Mouse (Mus musculus): ENCODE measurements around the gene Crabp1. TPM values are rescaled to one million over a fixed set of nuclear protein-coding genes. Genes with fewer than 3 reads are reported as not detected.

Gene Crabp1
- polyA plus RNA-seq, 1 experiment from 2014 or later = 45.9 TPM

GRCm38 (mm10) chr9:54782504-54782903 is 18.0 kb downstream of the Crabp1 start:
- ATAC-seq (ENCODE audit: insufficient read depth, low FRiP score, low read depth) = no peak

GRCm38 (mm10) chr9:54784003-54784402 is 19.5 kb downstream of the Crabp1 start:
- H3K27ac ChIP-seq = no peak overlapping the region
- H3K4me2 ChIP-seq = no peak overlapping the region

More at GRCm38 (mm10) chr9:54782504-54782903, 18.0 kb downstream of the Crabp1 start:
- Histone ChIP-seq H3K4me1 (peaks cover 21% of the 10 kb centered on the region), H3K4me2 (no peak overlapping the region), H3K9ac (no peak overlapping the region), H3K36me3 (no peaks in the 10 kb centered on the region), H3K27ac (peak overlapping the region; percentile 40; the same call in 1 of the 2 replicates), H3K4me3 (replicated peaks) (no peak overlapping the region), H3K9me3 (no peaks in the 10 kb centered on the region), H3K27me3 (replicated peaks) (no peaks in the 10 kb centered on the region; the same call in 1 of the 2 replicates)
- WGBS = 46% methylated on average over 15 of the region's 15 CpGs

GRCm38 (mm10) chr9:54785215-54785614 is 20.7 kb downstream of the Crabp1 start:
- H3K36me3 ChIP-seq = no peaks in the 10 kb centered on the region
- WGBS = 63% methylated on average over 3 of the region's 3 CpGs
- ATAC-seq (ENCODE audit: insufficient read depth, low FRiP score, low read depth) = no peak

More at GRCm38 (mm10) chr9:54784003-54784402, 19.5 kb downstream of the Crabp1 start:
- Histone ChIP-seq H3K4me1 (peaks cover 26% of the 10 kb centered on the region), H3K27me3 (replicated peaks) (no peaks in the 10 kb centered on the region; the same call in 1 of the 2 replicates), H3K4me3 (replicated peaks) (no peak overlapping the region), H3K9me3 (no peaks in the 10 kb centered on the region), H3K36me3 (no peaks in the 10 kb centered on the region), H3K9ac (no peak overlapping the region)
- ATAC-seq (ENCODE audit: insufficient read depth, low FRiP score, low read depth) = peak; percentile 59; the same call in 1 of the 2 replicates
- 40% methylated on average over 3 of the region's 3 CpGs for WGBS

GRCm38 (mm10) chr9:54786083-54786482 is 21.5 kb downstream of the Crabp1 start:
- peaks cover 26% of the 10 kb centered on the region for H3K4me1 ChIP-seq
- no peaks in the 10 kb centered on the region; the same call in 1 of the 2 replicates for H3K27me3 ChIP-seq (replicated peaks)
- WGBS = 83% methylated on average over 1 of the region's 1 CpGs
- no peak overlapping the region for H3K9ac ChIP-seq
- H3K27ac ChIP-seq = no peak overlapping the region
- H3K36me3 ChIP-seq = no peaks in the 10 kb centered on the region
- H3K4me2 ChIP-seq = no peak overlapping the region
- H3K9me3 ChIP-seq = no peaks in the 10 kb centered on the region
- ATAC-seq (ENCODE audit: insufficient read depth, low FRiP score, low read depth) = no peak
- no peak overlapping the region for H3K4me3 ChIP-seq (replicated peaks)

More at GRCm38 (mm10) chr9:54785215-54785614, 20.7 kb downstream of the Crabp1 start:
- no peaks in the 10 kb centered on the region; the same call in 1 of the 2 replicates for H3K27me3 ChIP-seq (replicated peaks)
- no peak overlapping the region for H3K9ac ChIP-seq
- H3K4me3 ChIP-seq (replicated peaks) = no peak overlapping the region
- H3K9me3 ChIP-seq = no peaks in the 10 kb centered on the region
- H3K4me2 ChIP-seq = no peak overlapping the region
- peaks cover 26% of the 10 kb centered on the region for H3K4me1 ChIP-seq
- H3K27ac ChIP-seq = 0 out of 2 replicates have a peak overlapping the region, but pooled peaks have one; percentile 9

GRCm38 (mm10) chr9:54787760-54788159 is 23.2 kb downstream of the Crabp1 start:
- 20% methylated on average over 8 of the region's 8 CpGs for WGBS
- no peak overlapping the region for H3K4me2 ChIP-seq
- H3K27ac ChIP-seq = no peak overlapping the region
- peak; percentile 25; the same call in 1 of the 2 replicates for ATAC-seq (ENCODE audit: insufficient read depth, low FRiP score, low read depth)
- no peaks in the 10 kb centered on the region; the same call in 1 of the 2 replicates for H3K27me3 ChIP-seq (replicated peaks)
- H3K4me1 ChIP-seq = peaks cover 17% of the 10 kb centered on the region
- H3K4me3 ChIP-seq (replicated peaks) = no peak overlapping the region
- H3K9ac ChIP-seq = no peak overlapping the region
- no peaks in the 10 kb centered on the region for H3K9me3 ChIP-seq
- no peaks in the 10 kb centered on the region for H3K36me3 ChIP-seq

- WGBS = 47% methylated on average over 5 of the region's 5 CpGs
- no peaks in the 10 kb centered on the region; the same call in 1 of the 2 replicates for H3K27me3 ChIP-seq (replicated peaks)
- H3K4me2 ChIP-seq = no peak overlapping the region
- H3K4me1 ChIP-seq = peaks cover 5% of the 10 kb centered on the region; the same call in 1 of the 2 replicates
- H3K9me3 ChIP-seq = no peaks in the 10 kb centered on the region
- H3K4me3 ChIP-seq (replicated peaks) = no peak overlapping the region
- no peak overlapping the region for H3K9ac ChIP-seq
- no peak for ATAC-seq (ENCODE audit: insufficient read depth, low FRiP score, low read depth)
- no peaks in the 10 kb centered on the region for H3K36me3 ChIP-seq
- H3K27ac ChIP-seq = no peak overlapping the region
Measured at GRCm38 (mm10) chr9:54790271-54790670, 25.7 kb downstream of the Crabp1 start.

GRCm38 (mm10) chr9:54801460-54801961 is 37.0 kb downstream of the Crabp1 start:
- Histone ChIP-seq H3K27me3 (replicated peaks) (no peaks in the 10 kb centered on the region), H3K27ac (no peak overlapping the region), H3K36me3 (no peaks in the 10 kb centered on the region), H3K9me3 (no peaks in the 10 kb centered on the region), H3K4me1 (peaks cover 5% of the 10 kb centered on the region; the same call in 1 of the 2 replicates), H3K4me3 (replicated peaks) (no peak overlapping the region), H3K9ac (no peak overlapping the region), H3K4me2 (no peak overlapping the region)
- 36% methylated on average over 10 of the region's 10 CpGs for WGBS
- no peak for ATAC-seq (ENCODE audit: insufficient read depth, low FRiP score, low read depth)

- no peak overlapping the region for H3K4me3 ChIP-seq (replicated peaks)
- H3K4me2 ChIP-seq = no peak overlapping the region
- 71% methylated on average over 6 of the region's 6 CpGs for WGBS
- no peak overlapping the region for H3K9ac ChIP-seq
- no peaks in the 10 kb centered on the region for H3K27me3 ChIP-seq (replicated peaks)
- no peaks in the 10 kb centered on the region for H3K36me3 ChIP-seq
- H3K27ac ChIP-seq = no peak overlapping the region
- ATAC-seq (ENCODE audit: insufficient read depth, low FRiP score, low read depth) = no peak
- H3K4me1 ChIP-seq = peaks cover 5% of the 10 kb centered on the region; the same call in 1 of the 2 replicates
- H3K9me3 ChIP-seq = no peaks in the 10 kb centered on the region
Measured at GRCm38 (mm10) chr9:54802749-54803679, 38.5 kb downstream of the Crabp1 start.

GRCm38 (mm10) chr9:54804351-54804750 is 39.8 kb downstream of the Crabp1 start:
- H3K9ac ChIP-seq = no peak overlapping the region
- no peaks in the 10 kb centered on the region for H3K9me3 ChIP-seq
- H3K27me3 ChIP-seq (replicated peaks) = no peaks in the 10 kb centered on the region
- no peak for ATAC-seq (ENCODE audit: insufficient read depth, low FRiP score, low read depth)
- no peak overlapping the region for H3K4me3 ChIP-seq (replicated peaks)
- H3K36me3 ChIP-seq = no peaks in the 10 kb centered on the region
- H3K4me1 ChIP-seq = peaks cover 5% of the 10 kb centered on the region; the same call in 1 of the 2 replicates
- no peak overlapping the region for H3K27ac ChIP-seq
- no peak overlapping the region for H3K4me2 ChIP-seq
- 69% methylated on average over 5 of the region's 5 CpGs for WGBS

GRCm38 (mm10) chr9:54807761-54808160 is 43.2 kb downstream of the Crabp1 start:
- H3K4me3 ChIP-seq (replicated peaks) = no peak overlapping the region
- no peak overlapping the region for H3K27ac ChIP-seq
- H3K9me3 ChIP-seq = no peaks in the 10 kb centered on the region
- H3K9ac ChIP-seq = no peak overlapping the region
- H3K4me1 ChIP-seq = no peaks in the 10 kb centered on the region
- WGBS = 62% methylated on average over 4 of the region's 4 CpGs
- no peaks in the 10 kb centered on the region for H3K36me3 ChIP-seq
- ATAC-seq (ENCODE audit: insufficient read depth, low FRiP score, low read depth) = no peak
- H3K27me3 ChIP-seq (replicated peaks) = no peaks in the 10 kb centered on the region
- no peak overlapping the region for H3K4me2 ChIP-seq

GRCm38 (mm10) chr9:54809953-54810352 is 45.4 kb downstream of the Crabp1 start:
- Histone ChIP-seq H3K4me1 (no peaks in the 10 kb centered on the region), H3K27me3 (replicated peaks) (no peaks in the 10 kb centered on the region), H3K27ac (no peak overlapping the region; the same call in 1 of the 2 replicates), H3K36me3 (no peaks in the 10 kb centered on the region), H3K4me2 (no peak overlapping the region), H3K9ac (no peak overlapping the region), H3K4me3 (replicated peaks) (no peak overlapping the region), H3K9me3 (no peaks in the 10 kb centered on the region)
- ATAC-seq (ENCODE audit: insufficient read depth, low FRiP score, low read depth) = no peak
- 27% methylated on average over 4 of the region's 4 CpGs for WGBS
